Mouse (Mus musculus) retina, postnatal 7 days (tissue): Measurements from ENCODE around the gene Gatad2b.
"Not testable (repeated sequence)": the region's sequence is repeated elsewhere in the genome, so short reads cannot be mapped to it uniquely, and the experiment has no call there.

Experiments
- DNase-seq: peaks from one replicate; pipeline ENCODE4 v3.0.0-alpha.2; 2012; ENCODE audit warnings: low read depth, low spot score

Gene Gatad2b

GRCm38 (mm10) chr3:90292345-90293275 is at the start of gene Gatad2b:
TSS of gene Gatad2b (plus strand) at chr3:90293178.
- peak; percentile 100 for DNase-seq

- DNase-seq, result no peak
Measured at GRCm38 (mm10) chr3:90245406-90245805, 47.6 kb upstream of the Gatad2b start.

- DNase-seq, result no peak
Measured at GRCm38 (mm10) chr3:90247630-90247959, 45.4 kb upstream of the Gatad2b start.

GRCm38 (mm10) chr3:90247960-90248745 is 44.8 kb upstream of the Gatad2b start, which contains the start of gene Slc39a1:
TSS of gene Slc39a1 (plus strand) at chr3:90248172.
- DNase-seq, result peak; percentile 89

GRCm38 (mm10) chr3:90248746-90249100 is 44.3 kb upstream of the Gatad2b start:
- no peak for DNase-seq

GRCm38 (mm10) chr3:90250791-90251190 is 42.2 kb upstream of the Gatad2b start:
- DNase-seq, result no peak

GRCm38 (mm10) chr3:90251731-90252226 is 41.2 kb upstream of the Gatad2b start:
- DNase-seq, result not testable (repeated sequence)

- not testable (repeated sequence) for DNase-seq
Measured at GRCm38 (mm10) chr3:90252659-90253058, 40.3 kb upstream of the Gatad2b start.

- DNase-seq, result not testable (repeated sequence)
Measured at GRCm38 (mm10) chr3:90253174-90253573, 39.8 kb upstream of the Gatad2b start.

- peak; percentile 93 for DNase-seq
Measured at GRCm38 (mm10) chr3:90253653-90254418, 39.1 kb upstream of the Gatad2b start, which contains the start of gene Crtc2. TSS of gene Crtc2 (plus strand) at chr3:90254163.

GRCm38 (mm10) chr3:90254419-90255193 is 38.4 kb upstream of the Gatad2b start:
- DNase-seq, result no peak

- DNase-seq, result no peak
Measured at GRCm38 (mm10) chr3:90255194-90255565, 37.8 kb upstream of the Gatad2b start.

- DNase-seq, result no peak
Measured at GRCm38 (mm10) chr3:90255784-90256353, 37.1 kb upstream of the Gatad2b start.

- DNase-seq, result no peak
Measured at GRCm38 (mm10) chr3:90256731-90257530, 36.0 kb upstream of the Gatad2b start.

- no peak for DNase-seq
Measured at GRCm38 (mm10) chr3:90258521-90258920, 34.5 kb upstream of the Gatad2b start.

- DNase-seq, result no peak
Measured at GRCm38 (mm10) chr3:90263121-90263771, 29.7 kb upstream of the Gatad2b start.

- no peak for DNase-seq
Measured at GRCm38 (mm10) chr3:90264687-90265033, 28.3 kb upstream of the Gatad2b start.

- peak; percentile 76 for DNase-seq
Measured at GRCm38 (mm10) chr3:90265034-90265931, 27.7 kb upstream of the Gatad2b start, which contains the start of gene Dennd4b. TSS of gene Dennd4b (plus strand) at chr3:90265185.
